Mouse (Mus musculus): ENCODE measurements around the gene Ppp1r17. TPM values are rescaled to one million over a fixed set of nuclear protein-coding genes. Genes with fewer than 3 reads are reported as not detected.

Ppp1r17 gene
- polyA plus RNA-seq, 1 experiment from 2014 or later = 20.1 TPM

DNA sequence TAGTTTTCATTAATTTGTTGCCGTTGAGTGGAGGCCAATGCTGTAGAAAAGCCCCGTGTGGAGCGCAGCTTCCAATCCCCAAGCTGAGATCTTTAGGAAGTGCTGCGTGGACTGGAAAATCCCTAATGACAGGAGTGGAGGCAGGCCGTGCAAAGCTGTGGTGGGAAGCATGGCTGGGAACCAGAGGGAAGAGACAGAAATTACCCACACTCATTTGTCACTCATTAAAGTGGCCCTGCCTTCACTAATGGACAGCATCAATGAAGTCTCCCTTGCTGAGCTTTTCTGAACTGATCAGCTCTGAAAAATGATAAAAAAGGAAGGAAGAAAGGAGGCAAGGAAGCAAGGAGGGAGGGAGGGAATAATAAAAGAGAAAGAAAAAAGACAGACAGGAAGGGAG lies 12.7 kb downstream of the Ppp1r17 start:
- H3K4me1 ChIP-seq (ENCODE audit: control insufficient read depth, insufficient read depth, low read length) = no peaks in the 10 kb centered on the region
- 49% methylated on average over 5 of the region's 5 CpGs for WGBS
- no peak for ATAC-seq (ENCODE audit: low FRiP score)
- H3K27ac ChIP-seq (ENCODE audit: low read depth, low read length) = no peak overlapping the region
- H3K9me3 ChIP-seq (ENCODE audit: control insufficient read depth, low read length) = no peaks in the 10 kb centered on the region
- no peak overlapping the region for H3K9ac ChIP-seq (ENCODE audit: low read length)
- H3K36me3 ChIP-seq (ENCODE audit: control insufficient read depth, insufficient read depth, low read length) = no peaks in the 10 kb centered on the region
- DNase-seq (ENCODE audit: low spot score, missing footprints) = no peak
- no peak overlapping the region for H3K4me3 ChIP-seq (ENCODE audit: low read depth, low read length)
- no peaks in the 10 kb centered on the region for H3K27me3 ChIP-seq (ENCODE audit: control insufficient read depth, insufficient read depth, low read length)
- no peak overlapping the region for H3K4me2 ChIP-seq

DNA sequence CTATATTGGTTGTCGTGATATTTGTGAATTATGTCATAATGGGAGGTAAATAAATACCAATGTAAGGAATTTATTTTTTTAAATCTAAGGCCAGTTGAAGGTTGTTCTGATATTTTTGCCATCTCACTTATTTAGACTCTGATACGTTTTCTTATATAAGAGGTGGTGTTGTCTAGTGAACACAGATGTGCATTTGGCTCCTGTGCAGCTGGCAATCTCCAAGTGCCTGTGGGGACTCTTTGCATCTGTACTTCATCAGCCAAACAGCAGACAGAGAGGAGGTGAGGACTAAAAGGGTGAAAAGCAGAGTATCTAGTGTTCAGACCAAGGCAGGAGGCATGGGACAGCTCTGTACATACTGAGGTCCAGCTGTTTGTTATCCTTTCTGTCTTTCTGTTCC lies 14.9 kb downstream of the Ppp1r17 start:
- no peak overlapping the region for H3K4me3 ChIP-seq (ENCODE audit: low read depth, low read length)
- ATAC-seq (ENCODE audit: low FRiP score) (no peak), DNase-seq (ENCODE audit: low spot score, missing footprints) (no peak)
- H3K9ac ChIP-seq (ENCODE audit: low read length) = no peak overlapping the region
- no peaks in the 10 kb centered on the region for H3K4me1 ChIP-seq (ENCODE audit: control insufficient read depth, insufficient read depth, low read length)
- WGBS = 84% methylated on average over 2 of the region's 2 CpGs
- H3K27ac ChIP-seq (ENCODE audit: low read depth, low read length) = no peak overlapping the region
- H3K27me3 ChIP-seq (ENCODE audit: control insufficient read depth, insufficient read depth, low read length) = no peaks in the 10 kb centered on the region
- H3K9me3 ChIP-seq (ENCODE audit: control insufficient read depth, low read length) = no peaks in the 10 kb centered on the region
- no peak overlapping the region for H3K4me2 ChIP-seq
- H3K36me3 ChIP-seq (ENCODE audit: control insufficient read depth, insufficient read depth, low read length) = no peaks in the 10 kb centered on the region

DNA sequence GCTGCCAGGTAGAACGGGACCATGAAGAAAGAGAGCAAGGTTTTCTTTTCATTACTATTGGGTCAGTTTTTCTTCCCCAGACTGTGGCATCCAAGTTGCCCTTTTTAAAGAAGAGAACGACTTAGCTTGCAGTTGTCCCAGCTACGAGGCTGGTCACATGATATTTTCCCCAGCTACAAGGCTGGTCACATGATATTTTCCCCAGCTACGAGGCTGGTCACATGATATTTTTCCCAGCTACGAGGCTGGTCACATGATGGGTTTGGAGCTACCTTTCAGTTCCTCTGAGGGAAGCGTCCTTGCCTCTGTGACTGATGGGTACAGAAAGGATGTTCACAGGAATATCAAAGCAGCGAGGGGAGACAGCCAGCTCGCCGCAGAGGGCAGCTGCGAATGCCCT lies 17.8 kb downstream of the Ppp1r17 start:
- H3K27ac ChIP-seq (ENCODE audit: low read depth, low read length) = no peak overlapping the region
- no peak overlapping the region for H3K9ac ChIP-seq (ENCODE audit: low read length)
- H3K36me3 ChIP-seq (ENCODE audit: control insufficient read depth, insufficient read depth, low read length) = no peaks in the 10 kb centered on the region
- no peaks in the 10 kb centered on the region for H3K9me3 ChIP-seq (ENCODE audit: control insufficient read depth, low read length)
- H3K4me3 ChIP-seq (ENCODE audit: low read depth, low read length) = no peak overlapping the region
- no peak for DNase-seq (ENCODE audit: low spot score, missing footprints)
- ATAC-seq (ENCODE audit: low FRiP score) = no peak
- no peaks in the 10 kb centered on the region for H3K27me3 ChIP-seq (ENCODE audit: control insufficient read depth, insufficient read depth, low read length)
- no peak overlapping the region for H3K4me2 ChIP-seq
- WGBS = 86% methylated on average over 10 of the region's 10 CpGs
- H3K4me1 ChIP-seq (ENCODE audit: control insufficient read depth, insufficient read depth, low read length) = no peaks in the 10 kb centered on the region

DNA sequence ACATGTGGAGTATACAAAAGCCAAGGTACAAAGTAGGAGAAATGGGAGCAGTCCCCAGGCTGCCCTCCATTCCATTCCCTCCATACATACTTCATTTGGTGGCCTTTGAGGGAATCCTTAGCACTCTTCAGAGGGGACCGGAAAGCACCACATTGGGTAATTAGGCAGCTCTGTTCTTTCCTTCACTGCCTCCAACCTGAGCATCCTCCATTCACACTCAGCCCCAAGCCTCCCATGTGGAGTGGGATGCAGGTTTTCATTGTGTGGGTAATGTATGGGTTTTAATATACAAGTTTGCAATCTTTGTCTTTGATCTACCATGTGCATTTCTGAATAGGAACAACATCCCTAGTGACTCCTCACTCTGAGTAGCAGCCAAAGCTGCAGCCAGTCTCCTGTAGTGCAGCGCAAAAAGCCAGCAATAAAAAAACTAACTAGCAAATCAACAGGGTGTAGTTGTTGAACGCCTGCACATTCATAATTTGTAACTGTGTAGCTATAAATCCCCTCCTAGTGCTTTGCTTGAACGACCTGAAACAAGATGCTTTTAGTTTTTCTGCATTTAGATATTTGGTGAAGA lies 22.3 kb downstream of the Ppp1r17 start:
- Histone ChIP-seq H3K27me3 (ENCODE audit: control insufficient read depth, insufficient read depth, low read length) (no peaks in the 10 kb centered on the region), H3K4me3 (ENCODE audit: low read depth, low read length) (no peak overlapping the region), H3K36me3 (ENCODE audit: control insufficient read depth, insufficient read depth, low read length) (no peaks in the 10 kb centered on the region), H3K9ac (ENCODE audit: low read length) (no peak overlapping the region), H3K9me3 (ENCODE audit: control insufficient read depth, low read length) (no peaks in the 10 kb centered on the region), H3K4me1 (ENCODE audit: control insufficient read depth, insufficient read depth, low read length) (no peaks in the 10 kb centered on the region), H3K4me2 (no peak overlapping the region), H3K27ac (ENCODE audit: low read depth, low read length) (no peak overlapping the region)
- no peak for DNase-seq (ENCODE audit: low spot score, missing footprints)
- 75% methylated on average over 4 of the region's 4 CpGs for WGBS
- ATAC-seq (ENCODE audit: low FRiP score) = no peak

DNA sequence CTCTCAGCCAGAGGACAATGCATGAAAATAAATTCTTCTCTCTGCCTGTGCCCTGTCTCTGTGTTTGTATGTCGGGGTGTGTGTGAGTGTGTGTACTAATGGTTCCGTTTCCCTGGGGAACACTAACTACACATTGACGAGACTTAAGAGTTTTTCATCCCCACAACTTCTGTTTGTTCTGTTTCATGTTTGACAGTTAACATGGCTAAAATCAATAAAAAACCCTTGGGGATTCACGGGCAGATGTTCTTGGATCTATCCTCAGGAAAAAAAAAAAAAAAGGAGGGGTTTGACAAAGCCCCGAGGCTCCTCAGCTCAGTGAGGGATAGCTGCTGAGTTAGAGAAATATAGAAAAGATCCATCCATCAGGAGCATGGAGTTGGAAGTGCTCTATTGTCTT lies 27.0 kb downstream of the Ppp1r17 start:
- H3K4me3 ChIP-seq (ENCODE audit: low read depth, low read length) = no peak overlapping the region
- DNase-seq (ENCODE audit: low spot score, missing footprints) (peak; percentile 85), ATAC-seq (ENCODE audit: low FRiP score) (peak; percentile 84)
- no peak overlapping the region for H3K4me2 ChIP-seq
- 60% methylated on average over 5 of the region's 5 CpGs for WGBS
- no peaks in the 10 kb centered on the region for H3K36me3 ChIP-seq (ENCODE audit: control insufficient read depth, insufficient read depth, low read length)
- peak overlapping the region; percentile 22; the same call in 1 of the 2 replicates for H3K27ac ChIP-seq (ENCODE audit: low read depth, low read length)
- no peak overlapping the region for H3K9ac ChIP-seq (ENCODE audit: low read length)
- no peaks in the 10 kb centered on the region for H3K4me1 ChIP-seq (ENCODE audit: control insufficient read depth, insufficient read depth, low read length)
- H3K9me3 ChIP-seq (ENCODE audit: control insufficient read depth, low read length) = no peaks in the 10 kb centered on the region
- H3K27me3 ChIP-seq (ENCODE audit: control insufficient read depth, insufficient read depth, low read length) = no peaks in the 10 kb centered on the region

DNA sequence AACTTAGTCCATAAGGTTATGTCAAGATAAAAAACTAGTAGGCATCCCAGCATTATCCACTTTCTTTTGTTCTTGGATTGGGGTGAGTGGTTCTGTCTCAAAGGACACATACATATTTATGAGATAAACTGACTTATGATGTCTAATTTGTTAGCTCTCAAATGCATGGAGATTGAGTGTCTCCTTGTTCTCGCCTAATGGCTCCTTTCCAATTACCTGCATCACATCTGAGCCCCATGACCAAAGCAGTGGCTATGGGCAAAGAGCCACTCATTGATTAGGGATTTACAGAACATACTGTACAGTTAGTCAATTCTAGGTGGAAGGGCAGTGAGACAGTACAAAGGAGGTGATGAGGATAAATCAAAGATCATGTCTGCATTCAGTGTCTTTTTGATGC lies 27.4 kb downstream of the Ppp1r17 start:
- H3K27ac ChIP-seq (ENCODE audit: low read depth, low read length) = peak overlapping the region; percentile 22; the same call in 1 of the 2 replicates
- no peak overlapping the region for H3K9ac ChIP-seq (ENCODE audit: low read length)
- no peaks in the 10 kb centered on the region for H3K27me3 ChIP-seq (ENCODE audit: control insufficient read depth, insufficient read depth, low read length)
- H3K9me3 ChIP-seq (ENCODE audit: control insufficient read depth, low read length) = no peaks in the 10 kb centered on the region
- WGBS = 62% methylated on average over 1 of the region's 1 CpGs
- H3K4me2 ChIP-seq = no peak overlapping the region
- H3K4me3 ChIP-seq (ENCODE audit: low read depth, low read length) = no peak overlapping the region
- no peaks in the 10 kb centered on the region for H3K36me3 ChIP-seq (ENCODE audit: control insufficient read depth, insufficient read depth, low read length)
- ATAC-seq (ENCODE audit: low FRiP score) (peak; percentile 76), DNase-seq (ENCODE audit: low spot score, missing footprints) (peak; percentile 81)
- H3K4me1 ChIP-seq (ENCODE audit: control insufficient read depth, insufficient read depth, low read length) = no peaks in the 10 kb centered on the region

DNA sequence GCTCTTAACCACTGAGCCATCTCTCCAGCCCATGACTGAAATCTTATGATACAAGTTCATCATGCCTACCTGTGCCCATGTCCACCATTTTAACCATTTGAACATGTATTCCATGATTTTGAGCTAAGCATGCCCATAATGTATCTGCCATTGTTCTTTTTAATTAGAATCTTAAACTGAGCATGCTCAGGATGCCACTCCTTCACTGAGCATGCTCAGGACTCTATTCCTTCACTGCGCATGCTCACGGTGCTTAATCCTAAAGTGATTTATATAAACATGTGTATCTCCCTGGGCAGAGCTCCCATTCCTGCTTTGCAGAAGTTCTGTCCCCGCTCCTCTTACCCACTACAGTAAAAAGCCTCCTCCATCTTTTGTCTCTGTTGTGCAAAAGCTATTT lies 31.3 kb downstream of the Ppp1r17 start:
- H3K36me3 ChIP-seq (ENCODE audit: control insufficient read depth, insufficient read depth, low read length) = no peaks in the 10 kb centered on the region
- no peak for ATAC-seq (ENCODE audit: low FRiP score)
- no peak overlapping the region for H3K9ac ChIP-seq (ENCODE audit: low read length)
- H3K4me1 ChIP-seq (ENCODE audit: control insufficient read depth, insufficient read depth, low read length) = no peaks in the 10 kb centered on the region
- 86% methylated on average over 3 of the region's 3 CpGs for WGBS
- DNase-seq (ENCODE audit: low spot score, missing footprints) = peak; percentile 66
- H3K27me3 ChIP-seq (ENCODE audit: control insufficient read depth, insufficient read depth, low read length) = no peaks in the 10 kb centered on the region
- no peak overlapping the region for H3K4me3 ChIP-seq (ENCODE audit: low read depth, low read length)
- no peaks in the 10 kb centered on the region for H3K9me3 ChIP-seq (ENCODE audit: control insufficient read depth, low read length)
- no peak overlapping the region for H3K4me2 ChIP-seq
- H3K27ac ChIP-seq (ENCODE audit: low read depth, low read length) = no peak overlapping the region

DNA sequence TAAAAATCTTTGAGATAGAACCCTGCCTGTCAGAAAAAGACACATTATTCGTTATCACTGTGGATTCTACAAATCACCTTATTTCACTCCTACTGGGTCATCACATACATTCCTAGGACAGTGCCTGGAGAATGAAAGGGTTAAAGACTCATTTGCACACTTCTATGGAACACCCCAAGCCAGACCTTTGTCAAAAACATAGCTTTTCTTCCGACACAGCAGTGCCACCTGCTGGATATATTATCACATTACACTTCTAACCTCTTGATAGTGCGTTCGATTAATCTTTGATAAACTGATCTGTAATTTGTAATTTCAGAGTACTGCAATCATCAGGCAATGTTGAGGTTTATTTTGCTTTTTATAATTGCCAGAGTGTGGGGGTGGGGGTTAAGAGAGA lies 31.8 kb downstream of the Ppp1r17 start:
- H3K4me3 ChIP-seq (ENCODE audit: low read depth, low read length) = no peak overlapping the region
- no peaks in the 10 kb centered on the region for H3K36me3 ChIP-seq (ENCODE audit: control insufficient read depth, insufficient read depth, low read length)
- no peaks in the 10 kb centered on the region for H3K27me3 ChIP-seq (ENCODE audit: control insufficient read depth, insufficient read depth, low read length)
- no peaks in the 10 kb centered on the region for H3K9me3 ChIP-seq (ENCODE audit: control insufficient read depth, low read length)
- no peaks in the 10 kb centered on the region for H3K4me1 ChIP-seq (ENCODE audit: control insufficient read depth, insufficient read depth, low read length)
- H3K9ac ChIP-seq (ENCODE audit: low read length) = no peak overlapping the region
- ATAC-seq (ENCODE audit: low FRiP score) (peak; percentile 66), DNase-seq (ENCODE audit: low spot score, missing footprints) (peak; percentile 93)
- H3K27ac ChIP-seq (ENCODE audit: low read depth, low read length) = no peak overlapping the region
- WGBS = 35% methylated on average over 4 of the region's 4 CpGs
- H3K4me2 ChIP-seq = no peak overlapping the region

DNA sequence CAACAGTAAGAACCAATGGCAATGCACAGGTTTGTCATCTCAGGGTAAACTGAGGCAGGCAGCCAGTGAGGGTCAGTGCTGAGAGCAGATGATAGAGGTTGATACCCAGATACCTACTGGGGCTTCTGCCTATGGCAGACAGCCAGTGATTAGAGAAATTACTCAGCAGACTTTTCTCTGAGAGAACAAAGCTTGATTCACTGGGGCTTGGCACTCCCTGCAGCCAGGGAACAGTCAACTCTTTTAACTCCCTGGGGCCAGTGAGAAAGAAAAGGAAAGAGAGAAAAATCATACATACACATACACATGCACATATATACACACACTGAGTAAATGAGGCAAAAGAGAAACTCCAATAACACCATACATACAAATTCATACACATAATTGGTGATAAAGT lies 46.4 kb downstream of the Ppp1r17 start:
- Histone ChIP-seq H3K4me3 (ENCODE audit: low read depth, low read length) (no peak overlapping the region), H3K9ac (ENCODE audit: low read length) (no peak overlapping the region), H3K4me1 (ENCODE audit: control insufficient read depth, insufficient read depth, low read length) (no peaks in the 10 kb centered on the region), H3K27me3 (ENCODE audit: control insufficient read depth, insufficient read depth, low read length) (no peaks in the 10 kb centered on the region), H3K27ac (ENCODE audit: low read depth, low read length) (no peak overlapping the region), H3K9me3 (ENCODE audit: control insufficient read depth, low read length) (no peaks in the 10 kb centered on the region), H3K4me2 (no peak overlapping the region), H3K36me3 (ENCODE audit: control insufficient read depth, insufficient read depth, low read length) (no peaks in the 10 kb centered on the region)
- ATAC-seq (ENCODE audit: low FRiP score) (no peak), DNase-seq (ENCODE audit: low spot score, missing footprints) (no peak)

Data from midbrain, embryonic 11.5 days (tissue).